Mouse (Mus musculus): ENCODE measurements around the gene 1110065P20Rik.

The 1110065P20Rik gene

GRCm38 (mm10) chr4:124850933-124851658 is at the start of gene 1110065P20Rik:
Gene 1110065P20Rik, minus strand, starts transcription at chr4:124851196.
- DNase-seq: peak; percentile 83 to 90

- DNase-seq: no peak
Observed at GRCm38 (mm10) chr4:124899906-124900305, 48.9 kb upstream of the 1110065P20Rik start.

GRCm38 (mm10) chr4:124898428-124898827 is 47.4 kb upstream of the 1110065P20Rik start:
- DNase-seq: no peak

GRCm38 (mm10) chr4:124894508-124895428 is 43.8 kb upstream of the 1110065P20Rik start:
- no peak for DNase-seq

- no peak for DNase-seq
Observed at GRCm38 (mm10) chr4:124893769-124894168, 42.8 kb upstream of the 1110065P20Rik start.

- DNase-seq: no peak
Observed at GRCm38 (mm10) chr4:124890831-124891230, 39.8 kb upstream of the 1110065P20Rik start.

GRCm38 (mm10) chr4:124889935-124890334 is 38.9 kb upstream of the 1110065P20Rik start:
- no peak for DNase-seq

- no peak for DNase-seq
Observed at GRCm38 (mm10) chr4:124888702-124889101, 37.7 kb upstream of the 1110065P20Rik start.

GRCm38 (mm10) chr4:124882151-124882729 is 31.2 kb upstream of the 1110065P20Rik start:
- DNase-seq: peak; percentile 43 to 50

- DNase-seq: no peak
Observed at GRCm38 (mm10) chr4:124881341-124881908, 30.4 kb upstream of the 1110065P20Rik start.

GRCm38 (mm10) chr4:124880599-124880998 is 29.6 kb upstream of the 1110065P20Rik start, which contains the start of gene Epha10:
Gene Epha10, plus strand, starts transcription at chr4:124880899.
- no peak for DNase-seq

GRCm38 (mm10) chr4:124872719-124873118 is 21.7 kb upstream of the 1110065P20Rik start:
- no peak for DNase-seq

GRCm38 (mm10) chr4:124861283-124862188 is 10.5 kb upstream of the 1110065P20Rik start, which contains the start of gene Maneal:
Gene Maneal, minus strand, starts transcription at chr4:124862171.
- no peak for DNase-seq

GRCm38 (mm10) chr4:124860446-124860845 is 9.4 kb upstream of the 1110065P20Rik start:
- peak; percentile 72 to 76 for DNase-seq

GRCm38 (mm10) chr4:124858370-124858769 is 7.4 kb upstream of the 1110065P20Rik start:
- DNase-seq: no peak

- no peak for DNase-seq
Observed at GRCm38 (mm10) chr4:124856294-124856693, 5.3 kb upstream of the 1110065P20Rik start.

- peak; percentile 96 to 97 for DNase-seq
Observed at GRCm38 (mm10) chr4:124850261-124850913, 609 bp downstream of the 1110065P20Rik start, which contains the start of gene Yrdc. Gene Yrdc, plus strand, starts transcription at chr4:124850679.

- peak; percentile 58 to 81 for DNase-seq
Observed at GRCm38 (mm10) chr4:124849631-124850260, 1.2 kb downstream of the 1110065P20Rik start.

GRCm38 (mm10) chr4:124847573-124847972 is 3.4 kb downstream of the 1110065P20Rik start:
- DNase-seq: peak; percentile 83 to 88

- peak in 1 of 2 experiments; percentile 48 for DNase-seq
Observed at GRCm38 (mm10) chr4:124843493-124843892, 7.5 kb downstream of the 1110065P20Rik start.

All from lung, postnatal 4 days (tissue).